Mouse (Mus musculus) embryo, embryonic 10.5 days (tissue): ENCODE data around the gene Ing1.
"Not testable (repeated sequence)": the region's sequence is repeated elsewhere in the genome, so short reads cannot be mapped to it uniquely, and the experiment has no call there.

Experiments used
- DNase-seq: peaks from one replicate; pipeline ENCODE4 v3.0.0-alpha.2; 2015; ENCODE audit warnings: low spot score

Gene Ing1

DNA sequence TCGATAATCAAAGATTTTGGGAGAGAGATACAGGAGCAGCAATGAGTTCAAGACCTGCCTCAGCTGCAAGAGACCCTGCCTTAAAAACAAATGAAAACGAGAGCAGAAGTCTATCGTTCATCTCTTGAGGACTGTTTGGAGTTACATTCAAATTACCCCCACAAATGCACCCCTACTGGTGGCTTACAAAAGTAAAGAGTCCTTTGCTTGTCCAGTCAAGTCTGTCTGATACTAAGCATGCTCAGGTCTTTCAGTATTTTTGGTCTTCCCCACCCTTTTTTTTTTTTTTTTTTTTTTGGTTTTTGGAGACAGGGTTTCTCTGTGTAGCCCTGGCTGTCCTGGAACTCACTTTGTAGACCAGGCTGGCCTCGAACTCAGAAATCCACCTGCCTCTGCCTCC, 3.9 kb upstream of the Ing1 start:
- DNase-seq, result not testable (repeated sequence)

DNA sequence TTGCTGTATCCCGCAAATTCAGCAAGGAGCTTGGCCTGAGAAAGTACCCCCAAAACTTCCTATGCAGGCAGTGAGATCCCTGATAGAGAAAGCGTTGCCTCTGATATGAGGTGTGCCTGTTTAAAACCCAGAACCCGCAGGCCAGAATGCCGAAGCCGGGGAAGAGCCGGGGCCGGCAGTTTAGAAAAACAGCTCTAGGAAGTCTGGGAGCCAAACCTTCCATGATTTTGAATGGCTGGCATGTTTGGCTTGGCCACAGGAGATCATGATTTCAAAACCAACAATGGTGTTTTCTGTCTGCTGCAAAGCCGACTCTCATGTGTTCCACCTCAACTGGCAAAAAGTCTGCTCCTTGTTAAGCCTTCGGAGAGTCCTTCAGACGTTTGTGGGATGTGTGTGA, 3.0 kb upstream of the Ing1 start:
- no peak for DNase-seq

DNA sequence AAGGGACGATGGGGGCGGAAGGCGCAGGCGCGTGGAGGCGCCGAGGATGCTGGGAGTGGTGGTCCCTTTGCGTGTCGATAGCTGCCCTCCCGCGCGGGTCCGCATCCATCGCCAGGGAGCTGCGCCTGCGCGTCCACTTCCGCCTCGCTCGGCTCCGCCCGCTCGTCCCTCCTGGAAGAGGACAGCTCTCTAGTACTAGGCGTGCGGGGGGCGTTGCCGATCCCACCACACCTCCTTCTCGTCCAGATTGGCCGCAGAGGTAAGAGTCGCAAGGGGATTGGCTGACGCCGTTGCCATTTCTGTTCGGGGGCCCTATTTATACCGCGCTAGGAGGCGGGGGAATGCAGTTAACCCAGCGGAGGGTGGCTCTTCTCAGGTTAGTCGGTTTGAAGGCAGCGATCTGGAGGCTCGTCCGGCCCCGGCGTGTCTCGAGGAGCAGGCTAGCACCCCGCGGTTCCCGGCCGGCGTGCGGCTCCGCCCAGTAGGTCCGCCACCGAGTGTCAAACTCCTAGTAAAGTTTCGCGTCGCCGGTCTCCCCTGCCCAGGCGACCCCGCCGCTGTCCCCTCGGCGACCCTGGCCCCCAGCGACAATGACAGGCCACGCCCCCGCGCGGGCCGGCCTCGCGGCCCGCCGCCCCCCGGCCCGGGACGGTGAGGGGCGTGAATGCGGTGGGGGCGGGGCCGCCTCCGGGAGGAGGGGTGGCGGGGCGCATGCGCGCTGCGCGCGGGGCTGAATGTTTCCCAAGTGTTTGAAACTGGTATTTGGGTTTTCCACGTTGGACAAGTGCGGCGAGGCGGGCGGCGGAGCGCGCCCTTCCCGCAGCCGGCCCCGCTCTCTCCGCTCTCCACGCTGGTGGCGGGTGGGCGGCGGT, 585 bp downstream of the Ing1 start:
- DNase-seq, result peak; percentile 99

DNA sequence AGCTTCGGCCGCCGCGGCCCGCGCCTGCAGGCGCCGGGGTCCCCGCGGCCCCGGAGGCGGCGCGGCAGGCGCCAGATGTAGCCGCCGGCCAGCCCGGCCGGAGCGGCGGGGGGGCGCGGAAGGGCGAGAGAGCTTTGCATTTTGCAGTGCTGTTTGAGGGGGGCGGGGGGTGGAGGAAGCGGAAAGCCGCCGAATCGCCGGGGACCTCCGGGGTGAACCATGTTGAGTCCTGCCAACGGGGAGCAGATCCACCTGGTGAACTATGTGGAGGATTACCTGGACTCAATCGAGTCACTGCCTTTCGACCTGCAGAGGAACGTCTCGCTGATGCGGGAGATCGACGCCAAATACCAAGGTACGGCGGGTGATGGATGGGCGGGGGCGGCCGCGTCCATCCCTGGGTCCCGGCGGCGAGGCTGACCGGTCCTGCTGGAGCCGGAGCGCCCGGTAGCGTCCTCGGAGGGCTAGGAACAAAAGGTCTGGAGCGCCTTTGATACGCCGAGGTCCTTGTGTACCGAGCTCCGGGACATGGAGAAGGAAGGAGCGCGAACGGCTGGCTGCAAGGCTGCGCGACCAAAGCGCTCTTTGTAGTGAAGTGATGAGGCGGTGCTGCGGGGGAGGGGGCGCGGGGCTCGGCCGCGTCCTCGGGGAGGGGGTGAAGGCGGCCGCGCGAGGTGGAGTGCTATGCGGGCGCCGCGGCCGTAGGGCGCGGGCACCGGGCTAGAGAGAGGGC, 1.5 kb downstream of the Ing1 start:
- DNase-seq, result peak; percentile 50

DNA sequence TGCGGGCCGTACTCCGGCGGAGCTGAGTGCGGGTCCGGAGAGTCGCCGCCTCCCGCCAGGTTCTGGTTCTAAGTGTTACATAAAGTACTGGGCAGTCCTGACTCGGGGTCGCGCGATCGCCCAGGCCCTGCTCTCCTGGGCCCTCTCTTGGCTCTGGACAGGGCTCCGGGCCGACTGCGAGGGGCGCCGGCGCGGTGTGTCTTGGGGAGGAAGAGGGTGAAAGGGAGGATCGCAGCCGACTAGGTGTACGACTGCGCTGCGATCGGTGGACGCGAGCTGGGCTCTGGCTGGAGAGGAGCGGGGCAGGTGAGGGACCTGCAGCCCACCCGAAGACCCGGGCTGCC, 2.0 kb downstream of the Ing1 start:
- DNase-seq, result no peak

DNA sequence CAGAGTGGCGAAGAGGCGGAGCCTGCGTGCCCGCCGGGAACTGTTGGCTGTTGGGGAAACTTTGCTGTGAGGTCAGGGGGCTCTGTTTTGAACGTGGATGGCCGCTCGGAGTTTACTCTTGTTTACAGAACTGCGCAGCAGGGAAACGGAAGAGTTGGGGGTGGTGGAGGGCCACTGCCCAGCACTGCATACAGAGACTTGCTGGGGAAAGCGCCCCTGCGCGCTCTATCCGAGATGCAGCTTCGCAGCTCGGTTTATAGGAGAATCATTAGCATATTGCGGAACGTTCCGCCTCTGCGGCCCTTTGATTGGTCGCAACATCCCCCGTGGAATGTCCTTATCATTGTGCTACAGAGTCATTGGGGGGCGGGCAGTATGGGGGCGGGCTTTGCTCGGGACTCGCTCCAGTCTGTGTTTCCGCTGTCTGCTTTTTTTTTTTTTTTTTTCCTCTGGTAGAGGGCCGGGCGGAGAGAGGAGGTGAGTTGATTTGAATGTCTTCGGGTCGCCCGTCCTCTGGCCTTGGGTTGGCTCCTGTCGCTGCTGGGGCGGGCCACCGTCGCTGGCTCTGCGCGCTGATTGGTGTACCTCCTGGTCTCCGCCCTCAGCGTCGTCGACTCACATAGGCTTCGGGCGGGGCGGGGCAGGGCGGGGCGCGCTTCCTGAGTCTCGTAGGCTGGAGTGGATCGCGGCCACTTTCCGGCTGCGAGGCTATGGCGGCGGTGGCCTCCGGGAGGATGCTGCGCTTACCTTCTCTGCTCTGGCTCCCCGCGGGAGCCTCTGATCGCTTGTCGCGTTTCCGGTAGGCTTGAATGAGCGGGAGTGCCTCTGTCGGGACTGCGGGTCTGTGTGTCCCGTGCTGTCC, 2.6 kb downstream of the Ing1 start:
- peak; percentile 98 for DNase-seq

DNA sequence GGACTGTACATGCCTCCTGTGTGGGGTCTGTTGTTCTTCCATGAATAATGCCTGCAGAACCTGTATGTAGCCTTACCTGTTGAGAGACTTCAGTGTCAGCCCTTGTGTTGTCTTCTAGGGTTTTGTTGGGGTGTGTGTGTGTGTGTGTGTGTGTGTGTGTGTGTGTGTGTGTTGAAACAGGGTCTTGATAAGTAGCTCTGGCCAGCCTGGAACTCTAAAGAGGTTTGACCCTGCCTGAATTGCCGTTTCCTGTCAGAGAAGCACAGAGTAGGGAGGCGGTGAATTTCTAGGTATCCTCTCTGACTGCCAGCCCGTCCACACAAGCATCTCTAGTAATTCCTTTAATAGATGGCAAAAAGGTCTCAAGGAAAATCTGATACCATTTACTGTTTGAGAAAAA, 4.1 kb downstream of the Ing1 start:
- DNase-seq, result no peak

DNA sequence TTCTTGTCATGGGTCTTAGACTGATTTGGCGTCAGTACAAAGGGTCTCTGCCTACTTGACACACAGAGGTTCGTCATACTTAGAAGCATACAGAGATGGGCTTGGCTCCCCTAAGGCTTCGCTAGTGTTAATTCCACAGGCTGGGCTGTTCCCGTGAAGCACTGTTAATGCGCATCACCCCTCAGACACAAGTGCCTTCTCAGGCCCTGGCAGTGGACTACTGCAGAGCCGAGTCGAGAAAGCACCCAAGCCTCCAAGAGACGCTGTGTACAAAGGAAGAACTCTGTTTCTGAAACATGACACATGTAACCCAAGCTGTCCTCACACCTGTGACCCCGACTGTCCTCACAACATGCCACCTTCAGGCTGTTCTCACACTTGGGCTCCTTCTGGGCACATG, 4.8 kb downstream of the Ing1 start:
- no peak for DNase-seq

DNA sequence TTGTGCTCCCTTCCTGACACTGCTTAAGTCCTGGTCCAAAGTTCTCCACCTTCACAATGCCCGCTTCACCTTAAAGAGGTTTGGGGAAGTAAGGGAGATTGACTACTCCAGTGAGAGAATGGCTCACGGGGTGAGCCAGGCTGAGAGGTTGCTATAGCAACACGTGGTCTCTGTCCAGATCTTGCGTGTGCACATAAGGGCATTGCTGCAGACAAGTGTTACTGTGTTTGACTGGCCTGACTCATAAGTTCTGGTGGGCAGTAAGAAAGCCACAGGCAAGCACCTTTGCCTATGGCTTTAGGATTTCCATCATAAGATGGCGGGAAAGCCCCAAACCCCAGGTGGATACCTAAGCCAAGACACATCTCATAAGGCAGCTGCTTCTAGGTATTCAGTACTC, 8.9 kb downstream of the Ing1 start:
- DNase-seq, result no peak

DNA sequence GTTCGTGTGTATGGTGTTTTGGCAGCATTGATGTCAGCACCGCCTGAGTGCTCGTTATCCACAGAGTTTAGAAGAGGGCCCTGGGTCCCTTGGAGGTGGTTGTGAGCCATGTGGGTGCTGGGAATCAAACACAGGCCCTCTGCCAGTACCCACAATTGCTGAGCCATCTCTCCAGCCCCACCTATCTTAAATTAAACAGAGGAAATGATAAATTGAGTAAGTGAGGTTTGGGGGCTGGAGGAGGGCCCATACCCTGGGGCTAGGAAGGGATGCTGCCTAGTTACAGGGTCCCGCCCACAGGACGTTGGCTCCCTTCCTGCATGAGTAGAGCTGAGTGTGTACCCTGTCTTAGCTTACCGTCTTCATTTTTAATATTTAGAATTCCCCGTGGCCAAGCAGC, 9.3 kb downstream of the Ing1 start:
- no peak for DNase-seq

DNA sequence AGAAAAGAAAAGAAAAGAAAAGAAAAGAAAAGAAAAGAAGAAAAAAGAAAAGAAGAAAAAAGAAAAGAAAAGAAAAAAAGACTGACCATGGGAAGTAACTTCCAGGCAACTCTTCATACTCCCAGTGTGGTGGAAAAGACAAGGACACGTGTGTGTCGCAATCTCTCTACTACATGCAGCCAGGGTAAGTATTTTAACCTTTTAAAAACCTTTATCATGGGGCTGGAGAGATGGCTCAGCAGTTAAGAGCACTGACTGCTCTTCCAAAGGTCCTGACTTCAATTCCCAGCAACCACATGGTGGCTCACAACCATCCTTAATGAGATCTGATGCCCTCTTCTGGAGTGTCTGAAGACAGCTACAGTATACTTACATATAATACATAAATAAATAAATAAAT, 12.8 kb downstream of the Ing1 start:
- DNase-seq, result not testable (repeated sequence)

DNA sequence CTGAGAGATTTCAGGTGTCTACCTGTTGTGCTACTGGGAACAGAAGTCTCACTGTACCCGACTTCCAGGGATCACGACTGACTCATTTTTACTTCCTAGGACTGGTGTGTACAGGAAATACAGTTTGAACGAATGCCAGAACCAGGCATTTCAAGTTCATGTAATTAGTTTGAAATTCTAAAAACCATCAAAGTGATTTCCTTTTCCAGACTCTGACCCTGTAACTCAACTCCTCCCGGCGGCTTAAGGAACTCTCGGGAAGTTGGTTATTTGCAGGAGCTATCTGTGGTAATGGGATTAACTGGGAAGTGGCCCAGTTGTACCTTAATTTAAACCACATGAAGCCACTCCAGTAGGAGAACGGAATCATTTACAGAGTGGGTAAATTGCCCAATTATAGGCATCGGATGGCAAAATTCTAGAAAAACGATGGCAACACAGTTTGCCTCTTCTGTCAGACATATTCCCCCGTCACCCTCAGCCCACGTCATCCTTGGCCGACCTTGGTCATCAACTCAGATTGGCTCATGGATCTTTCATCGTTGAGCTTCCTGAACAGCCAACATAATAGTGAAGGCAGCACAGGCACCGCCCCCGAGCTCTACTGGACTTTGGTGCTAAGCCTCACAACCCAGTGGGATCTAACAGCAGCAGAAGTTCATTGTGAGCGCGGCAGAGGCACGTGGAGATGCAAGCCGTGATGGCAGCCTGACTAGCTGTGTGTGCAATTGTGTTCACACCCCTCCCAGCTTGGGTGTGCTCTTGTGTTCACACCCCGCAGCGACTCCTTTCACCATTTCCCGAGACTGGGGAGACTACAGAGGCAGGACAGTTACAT, 14.1 kb downstream of the Ing1 start:
- DNase-seq, result no peak

DNA sequence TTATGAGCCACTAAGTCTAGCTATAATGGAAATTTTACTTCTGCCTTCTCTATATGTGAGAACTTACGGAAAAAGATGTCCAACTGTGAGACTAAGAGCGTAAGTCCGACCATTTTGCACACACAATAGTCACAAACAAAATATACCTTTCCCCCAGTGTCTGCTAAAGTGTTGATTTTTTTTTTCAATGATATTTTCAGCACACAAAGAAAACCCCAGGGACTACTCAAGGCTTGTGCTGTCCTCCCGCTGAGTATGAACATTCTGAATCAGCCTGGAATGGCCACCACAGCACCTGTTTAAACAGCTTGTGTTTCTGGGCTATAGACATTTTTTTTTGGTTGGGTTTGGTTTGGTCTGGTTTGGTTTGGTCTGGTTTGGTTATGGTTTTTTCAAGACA, 15.4 kb downstream of the Ing1 start:
- no peak for DNase-seq

DNA sequence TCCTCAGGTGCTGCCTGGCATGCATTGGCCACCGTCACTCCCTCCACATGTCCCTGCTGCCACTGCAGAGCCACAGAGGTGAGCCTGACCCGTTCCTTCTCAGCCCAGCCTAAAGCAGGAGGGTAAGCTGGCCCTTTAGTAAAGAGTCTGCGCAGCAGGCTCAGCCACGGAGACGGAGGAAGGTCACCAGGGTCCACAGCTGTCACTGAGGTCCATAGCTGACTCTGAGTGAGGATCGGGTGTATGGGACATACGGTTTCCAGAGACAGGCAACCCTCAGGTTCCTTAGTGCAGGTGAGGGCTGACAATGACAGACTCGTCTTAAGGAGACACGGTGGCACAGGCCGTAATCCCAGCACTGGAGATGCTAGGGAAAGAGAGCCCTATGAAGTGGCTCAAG, 16.6 kb downstream of the Ing1 start:
- DNase-seq, result no peak

DNA sequence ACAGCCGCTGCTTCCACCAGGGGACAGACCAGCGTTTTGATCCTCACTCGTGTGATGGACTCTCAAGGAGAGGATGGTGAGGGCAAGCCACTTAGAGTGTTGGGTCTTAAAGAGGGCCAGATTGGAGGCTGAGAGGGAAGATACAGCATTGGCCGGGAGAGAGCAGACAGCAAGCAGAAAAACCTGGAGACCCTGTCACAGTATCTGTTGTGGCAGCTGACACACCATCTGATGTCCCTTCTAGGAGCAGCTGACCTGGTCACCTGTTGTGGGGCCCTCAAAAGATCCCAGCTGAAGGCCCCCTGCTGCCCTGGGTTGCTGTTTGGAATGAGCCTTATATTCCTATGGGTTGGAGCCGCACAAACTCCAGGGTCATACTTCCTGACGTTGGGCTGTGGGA, 17.1 kb downstream of the Ing1 start:
- DNase-seq, result no peak

DNA sequence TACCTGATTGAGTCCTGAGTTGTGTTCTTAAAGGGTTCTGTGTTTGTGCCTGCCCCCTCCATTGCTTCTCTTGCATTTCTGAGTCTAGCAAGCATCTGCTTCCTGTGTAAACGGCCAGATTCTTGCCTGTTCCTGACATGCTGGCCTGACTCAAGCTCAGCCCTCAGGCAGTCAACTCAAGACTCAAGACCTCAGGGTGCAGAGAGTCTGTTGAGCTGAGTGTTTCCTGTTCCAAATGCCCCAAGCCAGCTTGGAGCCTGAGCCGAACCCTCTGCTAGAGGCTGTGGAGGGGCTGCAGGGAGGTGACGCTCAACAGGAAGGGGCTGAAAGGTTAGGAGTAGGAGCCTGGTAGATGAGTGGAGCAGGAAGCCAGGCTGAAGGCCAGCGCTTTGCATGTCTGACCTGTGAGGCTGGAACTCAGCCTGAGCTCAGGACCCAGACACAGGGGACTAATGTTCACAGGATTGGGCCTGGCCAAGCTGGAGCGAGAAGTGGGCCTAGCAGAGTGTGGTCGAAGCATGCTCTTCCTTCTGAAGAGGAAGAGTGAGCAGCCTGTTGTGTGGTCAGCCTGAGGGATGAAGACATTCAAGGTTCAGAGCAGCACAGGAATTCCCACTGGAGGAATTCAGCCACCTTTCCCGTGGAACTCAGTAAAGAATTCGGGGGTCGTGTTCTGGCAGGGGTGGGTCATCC, 19.7 kb downstream of the Ing1 start:
- DNase-seq, result no peak

DNA sequence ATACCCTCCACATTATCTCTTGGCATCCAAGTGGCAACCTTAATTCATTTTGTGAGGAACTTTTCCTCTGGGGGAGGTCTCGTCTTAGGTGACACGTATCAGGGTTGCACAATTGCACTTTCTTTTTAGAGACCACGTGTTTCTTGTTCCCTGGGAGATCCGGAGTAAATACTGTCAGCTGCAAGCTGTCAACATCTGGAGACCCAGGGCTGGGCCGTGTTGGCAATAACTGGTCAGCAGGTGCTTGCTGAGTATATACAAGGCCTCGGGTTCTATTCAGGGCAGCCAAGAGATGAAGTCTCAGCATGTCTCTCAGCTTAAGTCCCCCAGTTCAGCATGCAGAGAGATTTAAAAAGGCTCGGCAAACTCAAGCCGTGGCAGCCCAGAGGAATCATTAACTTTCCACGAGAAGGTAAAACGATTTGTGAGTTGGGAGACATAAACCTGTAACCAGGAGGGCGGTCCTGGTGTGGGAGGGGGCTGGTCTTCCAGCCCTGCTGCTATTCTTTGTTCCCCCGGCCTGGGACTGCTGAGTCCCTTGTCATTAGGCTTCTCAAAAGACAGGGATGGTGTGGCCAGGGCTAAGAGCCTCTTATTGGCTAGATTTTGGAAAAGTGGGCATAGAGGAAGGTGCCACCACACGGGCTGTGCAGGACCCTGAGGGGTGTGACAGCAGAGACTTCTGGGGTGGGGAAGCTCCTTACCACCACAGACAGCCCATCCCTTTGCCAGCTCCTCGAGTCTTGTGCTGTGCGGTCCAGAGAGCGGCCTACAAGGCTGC, 20.4 kb downstream of the Ing1 start:
- no peak for DNase-seq

DNA sequence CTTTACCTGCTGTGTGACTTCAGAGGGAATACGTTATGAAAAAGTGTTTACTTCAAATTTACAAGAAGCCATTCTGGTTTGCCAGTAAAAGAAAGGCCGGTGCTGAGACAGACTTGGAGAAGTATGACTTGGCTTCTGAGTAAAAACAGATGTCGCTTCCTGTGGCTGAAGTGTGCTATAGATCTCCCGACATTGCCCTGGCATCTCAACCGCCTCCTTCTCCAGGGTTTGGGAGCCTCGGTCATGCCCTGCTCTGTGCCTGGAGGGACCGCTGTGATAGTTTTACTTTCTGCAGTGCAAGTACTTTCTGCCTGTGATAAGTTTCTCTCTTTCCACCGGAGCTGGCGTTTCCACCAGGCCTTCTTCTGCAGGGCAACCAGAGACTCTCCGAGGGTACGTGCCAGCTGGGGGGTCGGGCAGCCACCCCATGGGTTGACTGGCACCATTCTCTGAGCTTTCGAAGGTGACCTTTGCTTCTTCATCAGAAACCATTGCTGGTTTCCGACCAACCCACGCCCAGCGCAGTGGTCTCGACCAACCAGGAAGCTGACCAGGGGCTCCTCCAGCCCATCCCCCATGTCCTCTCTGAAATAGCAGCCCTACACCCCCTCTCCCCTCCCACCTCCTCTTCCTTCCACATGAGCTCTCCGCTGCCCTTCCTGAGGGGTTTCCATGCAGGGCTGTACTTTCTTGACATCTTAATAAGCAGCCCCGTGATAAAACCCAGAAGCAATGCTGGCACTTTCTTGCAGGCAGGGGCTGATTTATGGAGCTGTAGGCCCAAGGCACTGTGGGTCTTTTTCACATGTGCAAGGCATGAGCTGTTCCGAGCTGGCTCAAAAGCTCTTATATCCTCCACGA, 30.4 kb downstream of the Ing1 start:
- peak; percentile 59 for DNase-seq

DNA sequence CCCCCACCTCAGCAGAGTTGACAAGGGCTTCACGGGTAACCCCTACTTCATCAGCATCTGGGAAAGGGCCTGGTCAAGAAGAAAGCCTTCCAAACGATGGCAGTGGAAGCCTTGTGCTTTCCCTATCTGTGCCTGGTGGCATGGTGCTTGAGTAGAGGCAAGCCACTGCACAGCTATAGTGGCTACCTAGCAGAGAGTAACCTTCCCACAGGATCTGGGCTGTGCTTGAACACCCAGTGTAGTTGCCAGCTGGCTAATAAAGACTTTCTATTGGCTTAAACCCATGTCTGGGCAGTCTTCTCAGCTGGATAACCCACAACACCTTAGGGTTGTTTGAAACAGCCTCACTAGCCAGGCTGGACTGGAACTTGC, 31.0 kb downstream of the Ing1 start:
- DNase-seq, result no peak

DNA sequence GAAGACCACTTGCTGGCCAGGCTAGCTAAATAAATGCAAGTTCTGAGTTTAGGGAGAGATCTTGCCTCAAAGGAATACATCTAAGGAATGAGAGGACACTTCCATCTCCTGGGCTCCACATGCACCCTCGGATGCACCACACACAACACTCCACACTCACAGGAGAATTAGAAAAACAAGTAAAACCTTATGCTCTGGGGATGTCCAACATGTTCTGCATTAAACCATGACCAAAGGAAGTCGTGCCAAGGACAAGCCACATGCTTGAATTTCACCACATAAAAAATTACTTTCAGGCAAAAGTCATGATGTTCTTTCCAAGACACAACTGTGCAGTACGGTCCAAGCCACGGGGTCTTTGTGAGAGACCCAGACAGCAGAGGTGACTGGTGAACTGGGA, 36.5 kb downstream of the Ing1 start:
- no peak for DNase-seq
